Mouse (Mus musculus): ENCODE measurements around the gene Fus.
A peak's percentile ranks its signal among the peaks of the same experiment; 100 is the strongest.

Fus gene

DNA sequence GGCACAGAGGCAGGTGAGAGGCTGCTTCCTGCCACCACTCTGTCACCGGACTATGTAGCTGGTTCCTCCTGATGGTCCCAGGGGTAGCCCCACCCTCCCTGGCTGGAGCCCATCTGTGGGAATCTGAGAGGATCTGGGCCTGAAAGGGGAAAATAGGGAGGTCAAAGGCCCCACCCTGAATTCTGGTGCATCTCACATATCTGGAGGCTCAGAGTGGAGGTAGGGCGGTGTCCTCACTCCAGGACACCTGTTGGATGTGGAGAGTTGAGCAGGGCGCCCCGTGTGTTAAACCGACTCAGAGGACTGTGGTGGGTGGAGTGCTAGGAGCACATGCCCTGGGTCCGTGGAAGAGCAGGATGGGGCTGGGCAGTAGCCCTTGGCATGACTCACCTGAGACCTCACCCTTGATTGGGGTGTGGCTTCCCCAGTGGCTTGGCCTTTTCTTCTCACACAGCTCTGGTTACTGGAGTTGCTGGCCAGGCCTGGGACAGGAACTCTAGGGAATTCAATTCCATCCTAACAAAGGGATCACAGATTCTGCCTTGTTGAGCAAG is 20.7 kb upstream of the Fus start, which contains the start of gene Prss36:
Gene Prss36 (minus strand): TSS at position 256 of the 554 bp plus-strand sequence.
- no peak for DNase-seq

DNA sequence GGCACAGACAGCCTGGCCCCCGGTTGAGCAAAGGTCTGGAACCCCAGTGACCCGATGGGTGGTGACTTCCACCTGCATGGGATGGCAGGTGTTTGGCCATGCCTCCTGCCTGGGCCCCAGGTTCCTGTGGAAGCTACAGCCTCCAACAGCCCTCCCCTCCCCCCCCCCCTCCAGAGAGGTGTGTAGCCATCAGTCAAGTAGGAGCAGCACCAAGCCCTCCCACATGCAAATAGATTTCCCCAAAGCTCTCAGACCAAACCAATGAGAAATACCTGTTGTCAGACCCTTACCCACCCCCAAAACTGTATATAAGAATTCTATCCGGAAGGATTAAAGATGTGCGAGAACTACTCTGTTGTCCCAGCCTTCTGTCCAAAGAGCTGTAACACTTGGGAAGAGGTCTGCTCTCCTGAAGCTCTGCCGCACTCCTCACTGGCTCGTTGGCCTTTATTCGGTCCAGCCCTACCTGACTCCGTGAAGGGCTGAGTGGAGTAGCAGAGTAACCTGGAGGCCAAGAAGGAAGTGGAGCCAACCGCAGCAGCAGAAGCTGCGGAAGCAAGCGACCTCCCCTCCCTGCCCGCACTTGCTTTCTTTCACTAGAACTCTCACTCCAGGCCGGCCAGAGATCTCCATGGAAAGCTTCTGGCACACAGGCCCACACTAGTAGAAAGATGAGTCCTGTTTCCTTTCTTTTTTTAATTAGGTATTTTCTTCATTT is 14.2 kb upstream of the Fus start:
- peak; percentile 59 for DNase-seq

DNA sequence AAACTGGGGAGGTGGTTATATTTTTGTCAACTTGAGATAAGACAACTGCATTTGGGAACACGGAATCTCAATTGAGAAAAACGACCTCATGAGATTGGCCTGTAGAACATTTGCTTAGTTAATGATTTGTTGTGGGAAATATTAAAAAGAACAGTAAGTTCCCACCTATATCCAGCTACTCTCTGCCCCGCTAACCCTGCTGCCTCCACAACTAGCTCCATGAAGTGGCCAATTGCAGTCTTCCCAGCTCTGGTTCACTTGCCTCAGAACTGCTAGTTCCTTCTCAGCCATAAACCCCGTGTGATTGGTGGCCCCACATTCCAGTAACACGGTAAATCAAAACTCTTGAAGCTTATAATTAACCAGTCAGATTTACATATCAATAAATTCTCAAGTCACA is 7.9 kb upstream of the Fus start:
- DNase-seq, result no peak

DNA sequence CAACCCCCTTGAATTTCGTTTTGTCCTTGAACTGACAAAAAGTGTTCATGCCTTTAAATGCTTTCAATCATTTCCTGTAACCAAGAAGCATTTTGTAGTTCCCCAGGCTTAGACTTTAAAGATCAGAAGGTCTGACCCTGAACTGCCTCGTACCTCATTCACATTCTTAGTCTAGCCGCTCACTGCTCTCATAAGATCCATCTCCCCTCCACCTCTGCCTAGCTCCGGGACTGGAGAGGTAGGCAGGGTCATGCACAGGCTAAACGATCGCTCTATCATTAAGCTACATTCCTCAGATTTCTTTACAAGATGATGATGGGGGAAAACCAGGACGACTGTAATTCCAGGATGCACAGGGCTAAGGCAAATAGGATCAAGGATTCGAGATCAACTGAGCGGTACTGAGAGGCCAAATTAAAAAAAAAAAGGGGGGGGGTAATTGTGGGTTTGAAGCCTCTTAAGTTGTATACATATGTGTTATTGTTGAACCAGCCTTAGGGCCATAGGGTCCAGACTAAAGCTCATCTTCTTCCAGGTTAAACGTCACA is 812 bp upstream of the Fus start:
- peak; percentile 31 for DNase-seq

DNA sequence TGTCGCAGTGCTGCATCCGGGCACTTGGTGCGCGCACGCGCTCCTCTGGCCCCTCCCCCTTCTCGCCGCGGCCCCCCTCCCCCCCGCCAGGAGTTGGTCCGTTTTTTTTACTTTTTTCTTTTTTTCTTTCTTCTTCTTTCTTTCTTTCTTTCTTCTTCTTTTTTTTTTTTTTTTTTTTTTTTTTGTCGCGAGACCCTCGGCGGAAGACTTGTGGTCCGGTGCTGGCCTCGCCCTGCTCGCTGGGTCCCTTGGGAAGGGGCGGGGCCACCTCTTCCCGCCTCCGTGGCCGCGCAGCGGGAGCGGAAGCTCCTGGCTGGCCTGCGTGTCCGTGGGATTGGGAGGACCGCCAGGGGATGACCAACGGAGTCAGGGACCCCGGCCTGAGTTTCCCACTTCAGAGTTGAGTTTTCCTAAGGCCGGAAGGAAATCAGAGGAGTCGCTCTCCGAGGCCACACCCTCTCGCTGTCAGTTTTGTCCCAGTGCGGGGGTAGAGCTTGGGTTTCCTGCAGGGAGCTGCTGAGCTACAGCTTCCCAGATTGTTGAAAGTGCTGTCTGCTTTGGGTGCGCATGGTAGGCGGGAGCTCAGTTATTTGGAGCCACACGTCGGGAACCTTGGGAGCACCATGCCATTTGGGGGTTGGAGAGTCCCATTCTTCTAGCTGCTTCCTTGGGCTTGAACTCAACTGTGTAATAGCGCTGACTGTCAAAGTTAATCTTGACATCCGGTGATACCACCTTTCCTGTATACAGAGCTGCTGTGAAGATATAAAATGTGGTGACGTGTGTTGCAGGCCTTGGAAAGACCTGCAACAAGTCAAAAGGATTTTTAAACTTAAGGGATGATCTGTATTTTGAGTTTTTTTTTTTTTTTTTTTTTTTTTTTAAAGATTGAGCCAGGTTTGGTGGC is 918 bp downstream of the Fus start:
- DNase-seq, result peak; percentile 89

DNA sequence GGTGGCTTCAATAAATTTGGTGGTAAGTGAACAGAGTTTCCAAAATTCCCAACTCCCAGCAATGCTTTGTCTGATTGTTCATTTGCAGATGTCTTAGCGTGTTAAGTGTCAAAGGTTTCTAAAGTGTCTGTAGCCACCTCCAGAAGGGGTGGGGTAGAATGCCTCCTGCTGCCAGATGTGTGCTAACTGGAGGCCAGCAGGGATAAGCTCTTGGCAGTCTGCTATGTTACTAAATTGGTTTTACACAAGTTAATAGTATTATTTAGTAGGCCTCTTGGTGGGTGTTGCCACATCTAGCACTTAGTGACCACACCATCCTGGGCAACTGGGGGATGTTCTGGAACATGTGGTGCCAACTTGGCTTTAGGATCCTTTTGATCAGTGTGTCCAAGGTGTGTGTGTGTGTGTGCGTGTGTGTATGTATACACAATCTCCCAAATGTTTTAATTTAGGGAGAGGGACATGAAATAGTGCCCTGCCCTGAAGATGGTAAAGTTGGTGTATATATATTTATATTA is 7.2 kb downstream of the Fus start:
- DNase-seq, result no peak

DNA sequence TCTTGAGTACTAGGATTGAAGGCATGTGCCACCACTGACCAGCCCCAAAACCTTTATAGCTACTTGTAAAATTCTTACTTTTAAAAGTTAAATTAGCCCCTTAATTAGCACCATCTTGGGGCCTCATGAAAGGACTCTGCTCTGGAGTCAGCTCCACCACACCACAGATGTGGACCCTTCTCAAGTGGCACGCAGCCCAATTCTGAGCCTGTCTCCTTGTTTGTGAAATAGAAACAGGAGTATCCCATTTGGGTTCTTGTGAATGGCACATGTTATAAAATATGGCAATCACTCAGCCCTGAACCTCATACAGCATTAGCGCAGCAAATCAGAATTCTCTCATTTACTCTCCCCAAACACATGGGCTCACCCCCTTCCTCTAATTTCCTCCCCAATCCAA is 11.6 kb downstream of the Fus start:
- no peak for DNase-seq

DNA sequence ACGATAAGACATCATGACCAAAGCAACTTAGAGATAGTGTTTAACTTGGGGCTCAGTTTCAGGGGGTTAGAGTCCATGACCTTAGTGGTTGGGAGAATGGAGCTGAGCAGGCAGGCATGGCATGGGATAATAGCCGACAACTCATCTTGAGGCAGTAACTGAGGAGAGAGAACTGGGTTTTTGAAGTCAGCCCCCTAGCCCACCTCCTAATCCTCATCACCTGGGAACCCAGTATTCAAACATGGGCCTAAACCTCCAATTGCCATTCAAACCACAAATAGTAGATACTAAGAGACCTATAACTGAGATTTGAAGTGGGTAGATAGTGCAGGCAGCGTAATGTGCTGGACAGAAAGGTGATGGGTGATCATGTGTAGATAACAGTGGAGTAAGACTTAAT is 13.3 kb downstream of the Fus start:
- DNase-seq, result no peak

DNA sequence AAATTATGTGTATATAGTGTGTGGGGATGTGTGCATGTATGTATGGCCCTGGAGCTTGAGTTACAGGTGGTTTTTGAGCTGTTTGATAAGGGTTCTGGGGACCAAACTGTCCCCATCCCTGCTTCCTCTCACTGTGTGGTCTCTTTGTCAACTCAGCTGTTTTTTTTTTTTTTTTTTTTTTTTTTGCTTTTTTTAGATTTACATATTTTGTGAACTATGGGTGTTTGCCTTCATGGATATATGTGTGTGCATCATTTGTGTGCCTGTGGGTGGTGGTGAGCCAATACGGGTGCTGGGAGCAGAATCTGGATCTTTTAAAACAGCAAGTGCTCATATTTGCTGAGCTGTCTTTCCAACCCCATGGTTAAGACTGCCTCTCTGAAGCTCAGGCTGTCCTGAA is 21.6 kb downstream of the Fus start:
- DNase-seq, result no peak

DNA sequence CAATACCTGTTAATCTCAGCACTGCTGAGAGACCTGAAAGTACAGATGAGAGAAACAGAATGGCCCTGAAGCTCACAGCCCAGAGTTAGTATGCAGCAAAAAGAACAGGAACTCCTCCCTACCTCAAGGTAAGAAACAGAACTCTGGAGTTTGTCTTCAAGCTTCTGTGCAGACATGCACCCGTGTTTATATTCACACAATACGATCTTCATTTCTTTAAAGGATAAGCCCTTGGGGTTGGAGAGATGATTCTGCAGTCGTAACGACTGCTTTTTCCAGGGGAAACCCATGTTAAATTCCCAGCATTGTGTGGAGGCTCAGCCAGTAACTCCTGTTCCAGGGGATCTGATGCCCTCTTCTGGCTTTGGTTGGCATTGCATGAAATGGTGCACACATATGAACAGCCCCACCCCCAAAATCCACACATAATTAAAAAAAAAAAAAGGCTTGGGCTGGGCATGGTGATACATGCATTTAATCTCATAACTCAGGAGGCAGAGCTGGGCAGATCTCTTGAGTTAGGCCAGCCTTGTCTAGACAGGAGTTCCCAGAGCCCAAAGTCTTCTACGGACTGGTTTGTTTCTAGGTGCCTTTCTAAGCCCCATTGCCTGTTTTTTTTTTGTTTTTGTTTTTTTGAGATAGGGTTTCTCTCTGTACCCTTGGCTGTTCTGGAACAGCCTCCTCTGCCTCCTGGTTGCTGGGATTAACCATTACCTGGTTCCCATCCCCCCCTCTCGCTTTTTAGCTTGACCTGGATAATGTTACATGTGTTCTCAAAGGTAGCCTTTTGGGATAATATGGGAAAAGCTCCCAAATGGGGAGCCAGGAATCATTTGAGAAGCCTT is 24.6 kb downstream of the Fus start:
- DNase-seq, result peak; percentile 92

DNA sequence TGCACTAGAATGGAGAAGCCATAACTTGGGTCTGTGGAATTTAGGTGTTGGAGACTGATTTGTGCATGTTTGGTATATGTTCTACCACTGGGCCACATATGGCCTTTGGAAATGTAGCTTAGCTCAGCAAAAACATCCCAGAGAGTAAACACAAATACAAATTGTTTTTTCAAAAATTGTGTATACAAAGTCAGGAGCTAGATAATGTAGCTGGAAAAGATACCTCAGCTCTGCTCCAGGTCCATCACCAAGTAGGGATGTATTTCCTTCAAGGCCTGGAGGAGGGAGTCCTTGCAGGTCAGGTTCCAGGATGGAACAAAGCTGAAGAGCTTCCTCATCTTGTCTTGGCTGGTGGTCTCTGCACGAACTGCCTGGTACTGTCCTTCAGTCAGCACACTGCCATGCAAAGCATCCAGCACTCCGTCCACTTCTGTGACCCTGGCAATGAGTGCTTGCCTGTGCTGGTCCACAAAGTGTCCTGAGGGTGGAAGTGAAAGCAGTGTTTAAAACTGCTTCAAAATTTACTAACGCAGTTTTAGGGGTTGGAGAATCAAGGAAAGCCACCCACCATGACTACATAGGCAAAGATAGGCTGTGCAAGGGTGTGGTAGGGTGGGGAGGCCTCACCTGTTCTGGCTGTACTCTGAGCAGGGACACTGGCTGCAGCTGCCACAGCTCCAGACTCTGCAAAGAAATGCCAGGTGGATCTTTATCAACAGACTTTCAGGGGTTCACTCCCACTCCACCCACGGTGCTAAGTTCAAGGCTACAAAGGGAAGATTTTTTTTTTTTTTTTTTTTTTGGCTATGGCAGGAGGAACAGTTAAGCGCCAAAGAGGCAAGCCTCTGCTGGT is 25.5 kb downstream of the Fus start:
- peak; percentile 59 for DNase-seq

DNA sequence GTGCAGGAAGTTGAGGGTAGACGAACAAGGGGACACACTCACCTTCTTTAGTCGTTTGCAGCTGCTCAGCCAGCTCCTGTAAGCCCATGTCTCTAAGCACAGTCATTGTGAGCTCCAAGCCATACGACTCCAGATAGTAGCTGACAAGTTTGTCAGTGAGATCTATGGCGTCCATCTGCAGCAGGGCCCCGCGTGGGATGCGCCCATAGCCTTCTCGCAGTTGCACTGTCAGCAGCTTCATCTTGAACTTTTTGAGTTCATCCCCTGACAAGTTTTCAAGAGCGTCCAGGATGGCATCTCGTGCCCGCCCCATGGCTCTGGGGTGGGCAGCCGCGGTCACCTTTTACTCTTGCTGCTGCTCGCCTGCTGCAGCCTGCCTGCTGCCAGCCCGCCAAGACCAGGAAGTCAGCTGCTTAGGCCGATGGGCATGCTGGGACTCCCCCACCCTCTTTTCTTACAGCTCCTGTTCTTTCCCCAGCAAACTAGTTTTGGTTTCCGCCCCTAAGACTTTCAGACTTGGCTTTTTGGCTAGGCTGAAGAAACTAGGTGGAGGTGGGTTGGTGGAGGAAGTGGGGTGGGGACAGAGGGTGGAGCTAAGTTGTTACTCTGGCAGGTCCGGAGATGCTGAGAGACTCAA is 26.2 kb downstream of the Fus start, which contains the start of gene Pycard:
Gene Pycard (minus strand): TSS at position 527 of the 637 bp plus-strand sequence.
- peak; percentile 78 for DNase-seq

DNA sequence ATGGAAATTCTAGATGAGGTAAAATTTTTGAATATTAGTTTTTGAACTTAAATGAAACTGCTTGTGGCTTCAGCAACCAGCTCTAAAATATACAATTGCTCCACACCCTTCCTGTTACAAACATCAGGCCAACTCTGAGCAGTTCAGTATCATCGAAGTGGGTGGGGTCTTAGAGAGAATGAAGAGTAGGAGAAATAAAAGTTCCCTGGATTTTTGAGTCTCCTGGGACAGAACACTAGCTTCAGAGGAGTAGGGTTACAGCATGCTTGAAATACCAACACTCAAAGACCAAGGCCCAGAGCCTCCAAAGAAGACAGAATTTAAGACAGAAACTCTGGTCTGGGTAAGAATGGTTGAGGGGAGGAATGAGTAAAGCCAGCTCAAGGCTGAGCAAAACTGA is 32.2 kb downstream of the Fus start:
- no peak for DNase-seq

DNA sequence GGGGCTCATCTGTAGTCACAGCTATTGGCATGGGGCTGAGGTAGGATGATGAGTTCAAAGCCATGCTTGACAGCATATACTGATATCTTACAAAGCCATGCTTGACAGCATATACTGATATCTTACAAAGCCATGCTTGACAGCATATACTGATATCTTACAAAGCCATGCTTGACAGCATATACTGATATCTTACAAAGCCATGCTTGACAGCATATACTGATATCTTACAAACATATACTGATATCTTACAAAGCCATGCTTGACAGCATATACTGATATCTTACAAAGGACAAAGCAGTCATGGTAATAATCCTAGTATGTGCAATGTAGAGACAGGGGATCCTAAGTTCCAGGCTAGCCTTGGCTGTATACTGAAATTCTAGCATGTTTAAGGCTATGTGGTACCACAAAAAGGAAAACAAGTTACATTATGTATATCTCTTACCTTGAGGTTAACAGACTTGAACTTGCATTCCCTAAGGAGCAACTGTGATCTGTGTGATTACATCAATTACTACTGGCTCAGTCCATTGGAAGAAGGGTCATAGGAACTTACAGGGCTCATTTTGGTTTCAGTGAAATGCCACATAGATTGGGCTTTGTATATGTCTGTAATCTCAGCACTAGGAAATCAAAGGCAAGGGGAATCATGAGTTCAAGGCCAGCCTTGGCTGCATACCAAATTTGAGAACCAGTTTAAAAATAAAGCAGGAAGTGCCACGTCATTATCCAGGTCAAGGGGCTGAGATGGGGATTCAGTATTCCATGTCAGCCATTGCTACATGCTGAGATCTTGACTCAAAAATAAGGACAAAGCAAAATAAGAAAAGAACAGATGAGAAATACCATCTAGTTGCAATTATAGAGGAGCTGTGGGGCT is 33.1 kb downstream of the Fus start:
- DNase-seq, result no peak

DNA sequence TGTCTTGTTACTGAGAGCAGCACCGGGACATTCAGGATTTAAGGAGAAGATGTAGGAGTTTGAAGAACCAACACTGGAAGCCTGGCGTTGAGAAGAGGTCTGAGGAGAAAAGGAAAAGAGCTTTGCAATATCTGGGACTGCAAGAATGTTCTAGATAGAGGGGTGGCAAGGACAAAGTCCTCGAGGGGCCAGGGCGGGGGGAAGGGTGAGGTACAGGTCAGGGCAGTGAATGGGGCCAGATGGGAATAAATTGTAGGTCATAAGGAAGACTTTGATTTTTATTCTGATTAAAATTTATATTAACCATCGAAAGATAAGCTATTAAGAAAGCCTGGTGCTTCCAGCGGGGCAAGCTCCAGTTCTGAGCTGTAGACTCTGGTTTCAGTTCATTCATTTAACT is 35.8 kb downstream of the Fus start:
- DNase-seq, result no peak

DNA sequence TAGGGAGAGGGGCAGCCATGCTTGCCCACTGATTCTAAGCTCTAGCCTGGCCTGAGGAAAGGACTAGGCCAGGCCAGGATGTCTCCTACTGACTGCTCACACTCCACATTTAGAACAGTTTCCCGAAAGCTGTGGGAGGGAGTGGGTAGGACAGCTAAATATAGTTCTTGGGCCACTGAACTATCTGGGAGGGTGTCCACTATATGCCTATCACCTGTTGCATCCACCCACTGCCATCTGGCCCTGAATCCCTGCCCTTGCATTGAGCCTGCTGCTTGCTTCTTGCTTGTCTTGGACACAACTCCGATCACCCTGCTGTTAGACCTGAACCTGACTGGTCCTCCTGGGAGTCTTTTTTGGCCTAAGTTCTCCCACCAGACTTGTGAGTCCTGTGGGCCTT is 36.4 kb downstream of the Fus start, which contains the start of gene Trim72:
Gene Trim72 (plus strand): TSS at position 262 of the 400 bp plus-strand sequence.
- DNase-seq, result no peak

DNA sequence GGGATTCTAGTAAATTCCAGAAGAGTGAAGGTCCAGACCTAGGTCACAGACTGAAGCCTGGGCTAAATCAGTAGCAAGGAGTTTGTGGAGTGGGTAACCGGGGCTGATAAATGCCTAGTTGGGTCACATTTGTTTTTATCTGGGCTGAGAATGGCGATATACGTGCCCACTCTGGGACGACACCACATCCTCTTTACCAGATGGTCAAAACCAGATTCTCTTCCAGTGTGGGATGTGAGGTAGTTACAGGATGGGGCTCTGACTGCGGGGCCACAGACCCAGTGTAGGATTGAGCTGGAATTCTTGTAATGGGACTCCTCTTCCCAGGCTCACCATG is 36.9 kb downstream of the Fus start:
- DNase-seq, result no peak

DNA sequence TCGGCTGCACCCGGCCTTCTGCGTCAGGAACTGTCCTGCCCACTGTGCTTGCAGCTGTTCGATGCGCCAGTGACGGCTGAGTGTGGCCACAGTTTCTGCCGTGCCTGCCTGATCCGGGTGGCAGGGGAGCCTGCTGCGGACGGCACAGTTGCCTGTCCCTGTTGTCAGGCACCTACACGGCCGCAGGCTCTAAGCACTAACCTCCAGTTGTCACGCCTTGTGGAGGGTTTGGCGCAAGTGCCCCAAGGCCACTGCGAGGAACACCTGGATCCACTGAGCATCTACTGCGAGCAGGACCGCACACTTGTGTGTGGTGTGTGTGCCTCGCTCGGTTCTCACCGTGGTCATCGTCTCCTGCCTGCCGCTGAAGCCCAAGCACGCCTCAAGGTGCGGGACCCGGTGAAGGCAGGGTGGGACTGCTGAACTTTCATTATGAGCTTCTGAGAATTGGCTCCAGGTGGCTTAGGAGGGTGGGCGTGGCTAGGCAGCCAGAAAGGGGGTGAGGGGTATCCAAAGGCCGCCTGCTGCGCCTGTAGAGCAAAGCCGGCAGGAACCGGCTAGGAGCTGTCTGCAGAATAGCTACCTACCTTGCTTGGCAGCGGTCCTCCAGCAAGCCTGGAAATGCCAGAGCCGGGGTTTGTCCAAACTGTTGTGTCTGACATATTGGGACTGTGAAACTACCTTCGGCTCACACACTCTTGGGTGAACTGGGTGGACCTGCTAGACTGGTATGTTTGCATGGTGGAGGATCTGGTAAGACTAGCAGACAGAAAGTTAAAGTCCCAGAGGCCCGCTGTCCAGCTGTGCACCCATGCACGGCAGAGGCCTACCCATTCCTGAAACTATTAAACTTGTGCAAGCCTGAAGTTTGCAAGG is 37.5 kb downstream of the Fus start:
- peak; percentile 80 for DNase-seq

DNA sequence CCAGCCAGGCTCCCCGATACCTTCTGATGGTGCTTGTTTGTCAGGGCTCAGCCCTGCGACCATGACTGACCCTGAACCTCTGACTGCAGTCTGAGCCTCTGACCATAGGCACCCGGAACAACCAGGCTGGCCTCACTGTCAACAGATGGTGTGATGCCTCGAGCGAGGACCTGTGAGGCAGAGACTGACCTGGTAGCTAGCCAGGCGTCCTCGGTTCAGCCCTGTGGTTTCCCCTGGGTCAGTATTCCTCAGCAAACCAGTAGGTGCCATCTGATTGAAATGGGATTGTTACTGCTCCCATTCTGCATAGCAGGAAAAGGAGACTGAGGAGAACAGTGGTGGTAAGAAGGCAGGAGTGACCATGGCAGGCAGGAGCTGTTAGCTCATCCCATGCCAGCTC is 38.9 kb downstream of the Fus start:
- no peak for DNase-seq

Data from thymus, postnatal 4 days (tissue).